Mouse (Mus musculus): ENCODE results near the gene Pde4b. TPM values are rescaled to one million over a fixed set of nuclear protein-coding genes. Genes with fewer than 3 reads are reported as not detected.

Pde4b gene
- polyA plus RNA-seq, 1 experiment from 2014 or later, result 14.5 TPM

DNA sequence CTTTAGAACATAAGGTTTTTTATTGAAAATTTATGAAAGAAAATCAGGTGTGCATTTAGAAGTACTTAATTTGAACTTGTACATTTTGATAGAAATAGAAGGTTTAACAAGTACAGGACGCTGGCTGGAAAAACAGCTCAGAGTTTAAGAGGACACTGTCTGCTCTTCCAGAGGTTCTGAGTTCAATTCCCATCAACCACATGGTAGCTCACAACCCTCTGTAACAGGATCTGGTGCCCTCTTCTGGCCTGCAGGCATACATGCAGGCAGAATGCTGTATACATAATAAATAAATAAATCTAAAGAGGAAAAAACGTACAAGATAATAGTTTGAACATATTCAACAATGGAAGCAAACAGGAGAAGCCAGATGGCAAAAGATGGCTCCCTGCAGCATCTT lies 420.4 kb downstream of the Pde4b start:
- 92% methylated on average over 2 of the region's 2 CpGs for WGBS
- ATAC-seq, result no peak

DNA sequence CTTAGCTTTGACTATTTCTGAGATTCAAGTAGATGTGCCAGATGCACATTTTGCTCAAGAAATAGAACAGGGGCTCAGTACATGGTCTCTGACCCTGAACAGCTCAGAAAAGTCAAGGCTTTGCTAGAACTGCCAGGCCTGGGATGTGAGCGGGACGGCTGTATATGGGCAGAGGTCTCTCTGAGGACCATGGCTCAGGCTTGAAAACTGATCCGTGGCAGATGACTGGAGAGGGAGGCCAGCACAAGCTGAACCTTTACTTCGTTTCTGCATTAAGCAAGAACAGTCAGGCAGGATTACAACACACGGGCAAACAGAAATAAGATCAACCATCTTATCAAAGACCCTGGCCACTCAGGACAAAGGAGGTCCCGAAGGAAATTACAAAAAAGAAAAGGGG lies 422.7 kb downstream of the Pde4b start:
- H3K36me3 ChIP-seq (ENCODE audit: poor library complexity, severe bottlenecking), result no peaks in the 10 kb centered on the region
- no peak overlapping the region for H3K27ac ChIP-seq
- no peak overlapping the region for H3K4me3 ChIP-seq
- ATAC-seq, result no peak
- 81% methylated on average over 6 of the region's 6 CpGs for WGBS
- H3K4me1 ChIP-seq, result peaks cover 10% of the 10 kb centered on the region
- 0 out of 2 replicates have a peak, but pooled peaks cover 10% of the 10 kb centered on the region for H3K27me3 ChIP-seq
- no peak overlapping the region for H3K9ac ChIP-seq
- no peak overlapping the region for H3K4me2 ChIP-seq
- no peaks in the 10 kb centered on the region for H3K9me3 ChIP-seq (replicated peaks)

More for the DNA sequence above, 420.4 kb downstream of the Pde4b start:
- no peak overlapping the region for H3K9ac ChIP-seq
- 0 out of 2 replicates have a peak, but pooled peaks cover 6% of the 10 kb centered on the region for H3K27me3 ChIP-seq
- H3K4me3 ChIP-seq, result no peak overlapping the region
- no peaks in the 10 kb centered on the region for H3K36me3 ChIP-seq (ENCODE audit: poor library complexity, severe bottlenecking)
- no peak overlapping the region for H3K27ac ChIP-seq
- no peaks in the 10 kb centered on the region for H3K9me3 ChIP-seq (replicated peaks)
- peaks cover 10% of the 10 kb centered on the region for H3K4me1 ChIP-seq
- H3K4me2 ChIP-seq, result no peak overlapping the region

DNA sequence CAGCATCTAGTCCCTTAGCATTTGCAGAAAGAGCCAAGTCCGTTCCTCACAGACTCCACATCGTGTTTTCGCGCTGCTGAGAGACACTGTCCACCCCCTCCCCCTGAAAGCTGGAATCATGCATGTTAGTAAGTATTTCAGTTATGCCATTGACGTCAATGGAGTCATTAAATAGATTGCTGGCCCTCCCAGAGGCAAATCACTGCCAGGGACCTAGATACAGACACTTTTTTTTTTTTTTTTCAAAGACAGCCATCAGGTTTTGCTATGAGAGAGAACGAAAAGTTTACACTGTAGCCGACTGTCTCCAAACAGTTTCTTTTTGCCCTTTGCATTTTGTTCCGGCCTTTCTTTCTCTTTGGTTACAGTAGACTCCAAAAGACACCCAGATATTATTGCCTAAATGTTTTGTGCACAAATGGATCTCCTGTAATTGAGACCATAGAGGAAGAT lies 423.6 kb downstream of the Pde4b start:
- no peaks in the 10 kb centered on the region for H3K9me3 ChIP-seq (replicated peaks)
- H3K36me3 ChIP-seq (ENCODE audit: poor library complexity, severe bottlenecking), result no peaks in the 10 kb centered on the region
- no peak overlapping the region for H3K9ac ChIP-seq
- H3K4me1 ChIP-seq, result peaks cover 10% of the 10 kb centered on the region
- WGBS, result 37% methylated on average over 8 of the region's 8 CpGs
- no peak overlapping the region for H3K27ac ChIP-seq
- H3K27me3 ChIP-seq, result 0 out of 2 replicates have a peak, but pooled peaks cover 10% of the 10 kb centered on the region
- H3K4me3 ChIP-seq, result no peak overlapping the region
- ATAC-seq, result peak; percentile 48; the same call in 1 of the 2 replicates
- peak overlapping the region; percentile 31 for H3K4me2 ChIP-seq

DNA sequence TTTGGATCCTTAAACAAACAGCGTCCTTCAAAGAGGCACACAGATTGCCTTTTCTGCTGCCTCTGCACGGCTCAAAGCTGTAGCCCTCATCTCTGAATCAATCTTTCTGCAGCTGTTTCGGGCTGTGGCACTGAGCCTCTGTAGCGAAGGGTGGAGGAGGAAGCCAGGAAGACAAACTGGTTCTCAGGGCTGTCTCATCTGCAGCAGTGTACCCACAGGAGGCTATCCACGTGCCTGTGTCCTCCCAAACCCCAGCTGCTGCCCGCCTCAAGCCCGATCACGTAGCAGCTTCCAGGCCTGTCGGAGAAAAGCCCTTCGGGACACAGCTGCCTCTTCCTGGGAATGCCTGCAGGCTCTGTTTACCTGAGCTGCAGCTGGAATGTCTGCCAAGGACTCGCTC lies 424.2 kb downstream of the Pde4b start:
- peaks cover 10% of the 10 kb centered on the region for H3K4me1 ChIP-seq
- H3K4me3 ChIP-seq, result no peak overlapping the region; the same call in 1 of the 2 replicates
- H3K27ac ChIP-seq, result no peak overlapping the region
- peak; percentile 65 for ATAC-seq
- peak overlapping the region; percentile 31 for H3K4me2 ChIP-seq
- 12% methylated on average over 11 of the region's 11 CpGs for WGBS
- H3K27me3 ChIP-seq, result 0 out of 2 replicates have a peak, but pooled peaks cover 10% of the 10 kb centered on the region
- H3K9ac ChIP-seq, result peak overlapping the region; percentile 35; the same call in 1 of the 2 replicates
- H3K36me3 ChIP-seq (ENCODE audit: poor library complexity, severe bottlenecking), result no peaks in the 10 kb centered on the region
- H3K9me3 ChIP-seq (replicated peaks), result no peaks in the 10 kb centered on the region

DNA sequence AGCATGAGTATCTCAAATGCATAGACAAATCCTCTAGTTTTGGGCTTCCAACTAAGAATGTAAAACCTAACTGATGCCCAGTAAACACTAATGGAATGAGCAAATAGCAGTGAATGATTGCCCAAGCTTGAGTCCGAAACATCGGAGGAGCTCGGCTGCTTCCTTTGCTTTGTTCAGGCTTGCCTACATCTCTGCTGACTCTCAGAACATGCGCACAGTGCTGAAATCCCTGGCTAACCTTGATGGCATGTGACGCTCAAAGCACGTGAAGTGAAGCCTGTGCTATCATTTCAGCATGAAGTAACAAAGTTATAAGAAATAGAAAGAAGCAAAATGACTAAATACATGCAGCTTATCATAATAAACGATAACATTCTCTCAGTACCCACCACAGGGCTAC lies 425.6 kb downstream of the Pde4b start:
- Histone ChIP-seq H3K9ac (no peak overlapping the region), H3K4me1 (peaks cover 15% of the 10 kb centered on the region), H3K27ac (no peak overlapping the region), H3K4me3 (no peak overlapping the region), H3K9me3 (replicated peaks) (no peaks in the 10 kb centered on the region), H3K4me2 (no peak overlapping the region), H3K36me3 (ENCODE audit: poor library complexity, severe bottlenecking) (no peaks in the 10 kb centered on the region), H3K27me3 (0 out of 2 replicates have a peak, but pooled peaks cover 10% of the 10 kb centered on the region)
- ATAC-seq, result no peak
- 89% methylated on average over 7 of the region's 7 CpGs for WGBS

DNA sequence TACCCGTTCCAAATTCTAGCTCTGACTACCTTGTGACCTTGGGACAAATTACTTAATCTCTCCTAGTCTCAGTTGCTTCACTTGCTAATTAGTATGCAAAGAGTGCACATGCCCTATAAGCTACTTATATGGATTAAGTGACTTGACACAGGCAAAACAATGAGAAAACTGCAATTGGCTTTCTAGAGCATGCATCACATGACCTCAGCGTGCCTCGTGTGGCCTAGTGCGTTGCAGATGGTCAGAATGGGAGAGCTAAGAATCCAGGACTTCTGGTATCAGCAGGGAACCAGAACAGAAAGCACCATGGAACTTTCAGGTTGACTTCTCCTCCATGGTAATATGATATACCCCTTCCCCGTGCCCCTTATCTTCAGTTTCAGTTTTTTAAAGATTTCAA lies 426.2 kb downstream of the Pde4b start:
- 48% methylated on average over 5 of the region's 5 CpGs for WGBS
- H3K27me3 ChIP-seq, result 0 out of 2 replicates have a peak, but pooled peaks cover 10% of the 10 kb centered on the region
- no peaks in the 10 kb centered on the region for H3K9me3 ChIP-seq (replicated peaks)
- H3K36me3 ChIP-seq (ENCODE audit: poor library complexity, severe bottlenecking), result no peaks in the 10 kb centered on the region
- H3K9ac ChIP-seq, result no peak overlapping the region
- peaks cover 15% of the 10 kb centered on the region for H3K4me1 ChIP-seq
- no peak overlapping the region for H3K27ac ChIP-seq
- no peak overlapping the region for H3K4me2 ChIP-seq
- no peak for ATAC-seq
- H3K4me3 ChIP-seq, result no peak overlapping the region

DNA sequence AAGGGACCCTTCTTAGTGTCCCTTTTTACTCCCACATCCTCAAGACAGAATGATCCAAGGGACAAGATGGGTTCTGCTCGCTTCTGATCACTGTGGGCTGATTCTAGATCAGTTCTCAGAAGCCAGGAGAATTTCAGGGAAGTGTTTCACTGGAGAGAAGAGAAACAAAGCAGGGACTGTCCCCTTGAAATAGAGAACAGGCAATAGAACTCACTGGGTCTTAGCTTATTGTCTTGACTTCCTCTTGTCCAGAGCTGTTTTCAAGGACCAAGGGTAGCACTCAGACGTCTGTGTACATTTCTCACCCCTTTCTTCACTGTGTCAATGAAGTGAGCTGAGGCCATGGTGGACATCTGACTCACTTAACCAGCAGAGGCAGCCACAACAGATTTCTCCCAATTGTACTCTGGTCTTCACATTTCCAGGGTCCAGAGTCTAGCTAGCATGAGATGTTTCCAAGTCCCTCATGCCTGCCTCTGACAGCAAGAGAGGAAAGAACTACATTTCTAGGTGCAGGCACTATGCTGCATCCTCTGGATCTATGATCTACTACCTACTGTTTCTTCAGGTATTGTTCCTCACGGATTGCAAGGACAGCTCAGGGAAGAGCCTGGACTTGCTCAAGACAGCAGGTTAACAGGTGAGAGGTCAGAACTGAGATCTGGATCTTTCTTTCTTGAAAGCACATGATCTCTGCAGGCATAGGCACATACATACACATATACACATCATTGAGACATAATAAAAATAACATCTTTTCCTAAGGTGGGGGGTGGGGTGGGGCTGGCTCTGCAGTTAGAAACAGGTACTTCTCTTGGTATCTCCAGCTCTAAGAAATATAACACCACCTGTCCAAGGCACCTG lies 427.9 kb downstream of the Pde4b start:
- no peak overlapping the region for H3K27ac ChIP-seq
- H3K4me2 ChIP-seq, result no peak overlapping the region
- no peak overlapping the region for H3K9ac ChIP-seq
- no peaks in the 10 kb centered on the region for H3K9me3 ChIP-seq (replicated peaks)
- H3K4me1 ChIP-seq, result peaks cover 15% of the 10 kb centered on the region
- ATAC-seq, result no peak
- no peak overlapping the region for H3K4me3 ChIP-seq
- H3K27me3 ChIP-seq, result 0 out of 2 replicates have a peak, but pooled peaks cover 10% of the 10 kb centered on the region
- 53% methylated on average over 3 of the region's 3 CpGs for WGBS
- no peaks in the 10 kb centered on the region for H3K36me3 ChIP-seq (ENCODE audit: poor library complexity, severe bottlenecking)

DNA sequence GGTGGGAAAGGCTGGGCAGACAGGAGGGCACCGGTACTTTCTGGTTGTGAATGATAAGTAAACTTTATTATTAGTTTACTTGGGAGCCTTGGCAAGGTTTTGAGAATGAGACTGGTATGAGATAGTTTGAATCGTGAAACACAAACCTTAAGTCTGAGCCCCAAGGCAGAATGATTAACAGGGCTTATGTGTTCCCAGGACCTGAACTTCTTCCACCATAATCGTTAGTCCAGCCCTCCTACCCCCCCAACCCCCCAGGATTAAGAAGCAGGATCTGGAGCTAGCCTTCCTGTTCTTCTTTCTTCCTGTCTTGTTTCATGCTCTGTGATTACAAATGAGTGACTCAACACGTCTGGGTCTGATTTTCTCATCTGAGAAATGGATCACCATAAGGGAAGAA lies 429.1 kb downstream of the Pde4b start:
- no peak for ATAC-seq
- no peak overlapping the region for H3K27ac ChIP-seq
- no peak overlapping the region for H3K4me3 ChIP-seq
- no peak overlapping the region for H3K9ac ChIP-seq
- no peak overlapping the region for H3K4me2 ChIP-seq
- 71% methylated on average over 4 of the region's 4 CpGs for whole genome bisulfite sequencing
- H3K4me1 ChIP-seq, result peaks cover 14% of the 10 kb centered on the region
- H3K27me3 ChIP-seq, result 0 out of 2 replicates have a peak, but pooled peaks cover 10% of the 10 kb centered on the region
- no peaks in the 10 kb centered on the region for H3K9me3 ChIP-seq (replicated peaks)
- no peaks in the 10 kb centered on the region for H3K36me3 ChIP-seq (ENCODE audit: poor library complexity, severe bottlenecking)

DNA sequence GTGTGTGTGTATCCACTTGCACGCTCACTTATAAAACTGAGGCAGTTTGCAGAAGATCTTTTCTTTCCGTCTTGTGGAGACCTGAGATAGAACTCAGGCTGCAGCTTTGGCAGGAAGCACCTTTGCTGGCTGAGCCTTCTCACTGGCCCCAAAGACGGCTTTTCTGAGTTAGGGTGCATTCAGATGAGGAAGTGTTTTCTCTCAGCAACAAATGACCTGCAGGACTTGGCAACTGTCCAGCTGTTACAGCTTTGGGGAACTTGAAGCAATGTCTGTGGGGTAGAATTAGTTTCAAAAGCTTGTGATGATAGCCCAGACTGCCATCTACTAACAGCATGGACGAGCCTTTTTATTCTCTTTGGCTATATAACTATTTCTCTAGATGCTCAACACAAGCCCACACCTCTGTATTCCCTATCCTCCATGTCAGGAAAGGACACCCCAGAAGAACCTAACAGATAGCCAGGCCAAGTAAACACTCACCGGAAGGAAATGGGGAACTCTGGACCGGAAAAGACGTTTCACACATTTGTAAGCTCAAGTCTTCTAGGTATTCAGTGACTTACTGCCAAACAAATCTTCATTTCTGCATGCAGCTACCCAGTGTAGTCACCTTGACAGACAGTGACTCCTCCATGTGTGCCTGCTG lies 429.8 kb downstream of the Pde4b start:
- 62% methylated on average over 7 of the region's 7 CpGs for WGBS
- Histone ChIP-seq H3K4me3 (no peak overlapping the region), H3K36me3 (ENCODE audit: poor library complexity, severe bottlenecking) (no peaks in the 10 kb centered on the region), H3K9ac (no peak overlapping the region), H3K4me1 (peaks cover 9% of the 10 kb centered on the region), H3K4me2 (no peak overlapping the region), H3K27me3 (0 out of 2 replicates have a peak, but pooled peaks cover 4% of the 10 kb centered on the region), H3K27ac (no peak overlapping the region), H3K9me3 (replicated peaks) (no peaks in the 10 kb centered on the region)
- ATAC-seq, result no peak

DNA sequence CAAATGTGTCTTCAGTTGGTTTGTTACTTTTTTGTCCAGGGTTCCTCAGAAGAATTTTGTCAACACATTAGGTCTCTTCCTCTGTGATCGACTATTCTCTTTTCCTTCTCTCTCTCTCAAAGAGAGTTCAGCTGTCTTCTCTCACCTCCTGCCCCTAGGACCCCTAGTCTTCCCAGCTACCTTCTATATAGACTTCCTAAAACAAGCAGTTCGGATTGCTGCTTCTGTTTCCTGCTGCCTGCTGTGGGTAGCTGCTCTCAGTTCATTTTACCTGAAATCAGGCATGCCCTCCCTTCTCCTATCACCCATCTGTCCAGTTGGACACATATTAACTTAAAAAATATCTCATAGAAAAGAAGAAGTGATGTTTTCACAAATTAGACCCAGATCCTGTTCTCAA lies 430.3 kb downstream of the Pde4b start:
- Histone ChIP-seq H3K4me1 (peaks cover 9% of the 10 kb centered on the region), H3K27me3 (0 out of 2 replicates have a peak, but pooled peaks cover 4% of the 10 kb centered on the region), H3K4me2 (no peak overlapping the region), H3K9ac (no peak overlapping the region), H3K4me3 (no peak overlapping the region), H3K36me3 (ENCODE audit: poor library complexity, severe bottlenecking) (no peaks in the 10 kb centered on the region), H3K9me3 (replicated peaks) (no peaks in the 10 kb centered on the region), H3K27ac (no peak overlapping the region)
- WGBS, result 78% methylated on average over 2 of the region's 2 CpGs
- no peak for ATAC-seq

DNA sequence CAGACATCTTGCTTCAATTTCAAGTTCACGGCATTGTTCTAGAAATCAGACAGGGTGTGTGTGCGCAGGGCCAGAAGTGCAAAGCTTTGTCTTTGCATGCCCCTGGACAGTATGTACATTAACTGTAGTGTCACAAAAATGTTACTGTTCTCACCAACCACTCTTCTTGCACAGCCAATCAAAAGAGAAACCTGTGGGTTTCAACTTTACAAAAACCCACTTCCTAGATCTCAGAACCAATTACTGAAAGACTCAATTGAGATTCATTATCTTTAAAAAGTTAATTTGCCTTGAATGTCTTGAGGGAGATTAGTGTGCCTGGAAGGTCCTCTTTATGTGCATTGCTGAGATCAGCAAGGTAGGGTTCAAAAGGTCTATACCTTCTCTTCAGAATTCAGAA lies 431.0 kb downstream of the Pde4b start:
- H3K9ac ChIP-seq, result no peak overlapping the region
- H3K27me3 ChIP-seq, result 0 out of 2 replicates have a peak, but pooled peaks cover 4% of the 10 kb centered on the region
- no peak overlapping the region for H3K4me3 ChIP-seq
- H3K36me3 ChIP-seq (ENCODE audit: poor library complexity, severe bottlenecking), result no peaks in the 10 kb centered on the region
- H3K4me2 ChIP-seq, result no peak overlapping the region
- no peak for ATAC-seq
- H3K27ac ChIP-seq, result no peak overlapping the region
- 91% methylated on average over 2 of the region's 2 CpGs for WGBS
- peaks cover 9% of the 10 kb centered on the region for H3K4me1 ChIP-seq
- H3K9me3 ChIP-seq (replicated peaks), result no peaks in the 10 kb centered on the region

DNA sequence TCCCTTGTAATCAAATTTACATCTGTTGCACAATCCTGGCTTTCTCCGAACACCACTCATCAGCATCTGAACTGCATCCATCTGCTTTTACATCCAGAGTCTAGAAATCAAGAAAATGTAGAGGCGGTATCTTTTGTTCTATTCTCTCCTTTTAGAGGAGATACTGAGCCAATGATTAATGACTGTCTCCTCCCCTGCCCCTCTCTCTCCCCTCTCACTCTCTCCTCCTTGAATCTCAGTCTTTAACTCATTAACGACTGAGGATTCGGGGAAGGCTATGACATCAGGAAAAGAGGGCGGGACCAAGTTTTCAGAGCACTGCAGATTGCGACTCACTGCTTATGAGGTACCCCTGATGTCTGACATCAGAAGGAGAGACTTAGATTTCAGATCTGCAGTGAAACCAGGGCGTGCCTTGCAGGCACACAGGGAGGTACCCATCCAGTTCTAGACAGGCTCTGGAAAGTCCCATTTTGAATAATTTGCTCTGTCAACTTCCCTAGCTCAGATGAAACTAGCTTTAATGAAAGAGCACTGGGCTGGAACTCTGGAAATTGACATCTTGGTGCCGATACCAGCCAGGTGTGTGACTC lies 433.4 kb downstream of the Pde4b start:
- Histone ChIP-seq H3K9ac (no peak overlapping the region), H3K4me3 (no peak overlapping the region), H3K4me2 (no peak overlapping the region), H3K4me1 (peaks cover 19% of the 10 kb centered on the region), H3K27me3 (no peaks in the 10 kb centered on the region), H3K36me3 (ENCODE audit: poor library complexity, severe bottlenecking) (no peaks in the 10 kb centered on the region), H3K9me3 (replicated peaks) (no peaks in the 10 kb centered on the region), H3K27ac (no peak overlapping the region)
- ATAC-seq, result no peak
- WGBS, result 70% methylated on average over 8 of the region's 8 CpGs

Measured in forebrain, embryonic 13.5 days (tissue).